Mouse (Mus musculus): ENCODE data around the gene Akap2.

DNA sequence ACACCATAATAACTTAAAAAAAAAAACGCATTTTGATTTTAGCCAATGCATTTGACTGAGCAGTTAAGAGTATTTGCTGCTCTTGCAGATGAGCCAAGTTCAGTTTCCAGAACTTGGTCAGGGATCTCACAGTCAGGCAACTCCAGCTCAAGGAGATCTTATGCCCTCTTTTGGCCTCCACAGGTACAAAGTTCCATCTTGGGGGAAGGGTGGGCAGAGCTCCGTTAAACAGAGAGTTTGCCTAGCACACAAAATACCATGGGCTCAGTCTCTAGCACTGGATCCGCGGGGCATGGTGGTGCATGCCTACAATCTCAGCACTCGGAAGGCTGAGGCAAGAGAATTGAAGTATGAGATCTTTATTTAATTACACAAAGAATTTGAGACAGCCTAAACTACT is 14.9 kb downstream of the Akap2 start:
- TF ChIP-seq EP300 (optimal IDR thresholded peaks at IDR 0.05) (no peak), CTCF (IDR thresholded peaks at IDR 0.05; ENCODE audit: low read depth) (no peak)

All from stomach, postnatal 0 days (tissue).